Mouse (Mus musculus) MEL (cell line): Measurements from ENCODE around the gene Olfr371. TPM values are rescaled to one million over a fixed set of nuclear protein-coding genes. Genes with fewer than 3 reads are reported as not detected.

Experiments
- DNase-seq: peaks from one replicate; pipeline ENCODE4 v3.0.0; 2011; ENCODE audit warnings: low read depth, low spot score
- H3K27ac ChIP-seq: 2 replicates; pipeline ENCODE4 v1.5.1; 2012; ENCODE audit warnings: low read depth, mild to moderate bottlenecking, control low read depth, low read length, moderate library complexity; ENCODE audit not compliant: control insufficient read depth
- H3K27me3 ChIP-seq, 2 experiments: fragments of 150-350 bp in 1 of 2; sonication (generic) in 1 of 2; 2 replicates each; pipeline ENCODE4 v1.6.1; 2012; ENCODE audit warnings: low read length in 2 of 2, mild to moderate bottlenecking in 2 of 2, improper control_type of control experiment in 1 of 2, moderate library complexity in 1 of 2; ENCODE audit not compliant: insufficient read depth in 2 of 2, control insufficient read depth in 1 of 2
- H3K36me3 ChIP-seq, 2 experiments: 2 replicates each; pipeline ENCODE4 v1.6.1; 2012 to 2014; ENCODE audit warnings: low read length in 2 of 2, improper control_type of control experiment in 1 of 2, inconsistent platforms in 1 of 2, mild to moderate bottlenecking in 1 of 2; ENCODE audit not compliant: insufficient read depth in 2 of 2, control insufficient read depth in 1 of 2
- H3K4me1 ChIP-seq, 2 experiments: fragments of 150-350 bp in 1 of 2; sonication (generic) in 1 of 2; 2 replicates each; pipeline ENCODE4 v1.6.1; 2012; ENCODE audit warnings: low read length in 2 of 2, improper control_type of control experiment in 1 of 2, mild to moderate bottlenecking in 1 of 2; ENCODE audit not compliant: insufficient read depth in 2 of 2, control insufficient read depth in 1 of 2
- H3K4me3 ChIP-seq, 2 experiments: fragments of 150-350 bp in 1 of 2; sonication (generic) in 1 of 2; 2 replicates each; pipeline ENCODE4 v1.5.1; 2012; ENCODE audit warnings: low read depth in 2 of 2, low read length in 2 of 2, mild to moderate bottlenecking in 2 of 2, moderate library complexity in 2 of 2, control low read depth in 1 of 2, improper control_type of control experiment in 1 of 2; ENCODE audit not compliant: control insufficient read depth in 1 of 2, insufficient read depth in 1 of 2
- H3K79me2 ChIP-seq: 2 replicates; pipeline ENCODE4 v1.6.1; 2012; ENCODE audit warnings: mild to moderate bottlenecking, low read length, moderate library complexity; ENCODE audit not compliant: control insufficient read depth, poor library complexity, insufficient read depth
- H3K9ac ChIP-seq: 2 replicates; pipeline ENCODE4 v1.6.1; 2012; ENCODE audit warnings: low read depth, mild to moderate bottlenecking, control low read depth, low read length, moderate library complexity; ENCODE audit not compliant: control insufficient read depth, poor library complexity, severe bottlenecking
- H3K9me3 ChIP-seq: fragments of 150-350 bp; sonication (generic); replicated peaks from 2 replicates; pipeline ENCODE4 v1.6.1; 2012; ENCODE audit warnings: mild to moderate bottlenecking, low read length, improper control_type of control experiment, moderate library complexity; ENCODE audit not compliant: insufficient read depth
- BHLHE40 ChIP-seq: IDR thresholded peaks from 2 replicates; pipeline ENCODE4 v1.6.1; 2012; ENCODE audit warnings: low read depth, mild to moderate bottlenecking, inconsistent platforms, low read length, improper control_type of control experiment, borderline replicate concordance
- CHD1 ChIP-seq: IDR thresholded peaks from 2 replicates; pipeline ENCODE4 v1.6.1; 2012; ENCODE audit warnings: low read depth, mild to moderate bottlenecking, inconsistent platforms, low read length, improper control_type of control experiment
- CHD2 ChIP-seq: IDR thresholded peaks from 2 replicates; pipeline ENCODE4 v1.6.1; 2011; ENCODE audit warnings: low read length, improper control_type of control experiment
- CTCF ChIP-seq, 3 experiments: IDR thresholded peaks in 2 of 3; conservative IDR thresholded peaks in 1 of 3; 2 replicates each; pipeline ENCODE4 v1.5.1; 2011 to 2012; ENCODE audit warnings: low read length in 3 of 3, low read depth in 2 of 3, mild to moderate bottlenecking in 2 of 3, improper control_type of control experiment in 1 of 3, inconsistent platforms in 1 of 3, mixed read lengths in 1 of 3, moderate library complexity in 1 of 3; ENCODE audit not compliant: control insufficient read depth in 1 of 3, insufficient read depth in 1 of 3, poor library complexity in 1 of 3, severe bottlenecking in 1 of 3
- E2F4 ChIP-seq: IDR thresholded peaks from 2 replicates; pipeline ENCODE4 v1.6.1; 2011; ENCODE audit warnings: low read depth, low read length, improper control_type of control experiment, borderline replicate concordance
- ELF1 ChIP-seq: IDR thresholded peaks from 2 replicates; pipeline ENCODE4 v1.6.1; 2014; ENCODE audit warnings: low read depth, mild to moderate bottlenecking, inconsistent platforms, low read length, improper control_type of control experiment, moderate library complexity
- EP300 ChIP-seq, 2 experiments: IDR thresholded peaks; 2 replicates each; pipeline ENCODE4 v1.6.1; 2011; ENCODE audit warnings: improper control_type of control experiment in 2 of 2, low read length in 2 of 2, low read depth in 1 of 2, mild to moderate bottlenecking in 1 of 2
- ETS1 ChIP-seq: IDR thresholded peaks from 2 replicates; pipeline ENCODE4 v1.6.1; 2012; ENCODE audit warnings: low read depth, mild to moderate bottlenecking, inconsistent platforms, low read length, improper control_type of control experiment, moderate library complexity
- HCFC1 ChIP-seq: IDR thresholded peaks from 2 replicates; pipeline ENCODE4 v1.6.1; 2012; ENCODE audit warnings: low read depth, mild to moderate bottlenecking, inconsistent platforms, low read length, improper control_type of control experiment, moderate library complexity
- MXI1 ChIP-seq: IDR thresholded peaks from 2 replicates; pipeline ENCODE4 v1.6.1; 2011; ENCODE audit warnings: mild to moderate bottlenecking, low read depth, low read length, improper control_type of control experiment
- MYB ChIP-seq: IDR thresholded peaks from 2 replicates; pipeline ENCODE4 v1.6.1; 2011; ENCODE audit warnings: mild to moderate bottlenecking, low read depth, low read length, improper control_type of control experiment
- NELFE ChIP-seq: IDR thresholded peaks from 2 replicates; pipeline ENCODE4 v1.6.1; 2011; ENCODE audit warnings: low read depth, low read length, improper control_type of control experiment
- POLR2A ChIP-seq, 2 experiments: IDR thresholded peaks; 2 replicates each; pipeline ENCODE4 v1.6.1; 2011 to 2012; ENCODE audit warnings: low read length in 2 of 2, mild to moderate bottlenecking in 2 of 2, control low read depth in 1 of 2, improper control_type of control experiment in 1 of 2, low read depth in 1 of 2, moderate library complexity in 1 of 2; ENCODE audit not compliant: control insufficient read depth in 1 of 2, insufficient read depth in 1 of 2, poor library complexity in 1 of 2
- RAD21 ChIP-seq: IDR thresholded peaks from 2 replicates; pipeline ENCODE4 v1.6.1; 2011; ENCODE audit warnings: mild to moderate bottlenecking, low read depth, low read length, improper control_type of control experiment
- RCOR1 ChIP-seq: IDR thresholded peaks from 2 replicates; pipeline ENCODE4 v1.6.1; 2012; ENCODE audit warnings: low read depth, mild to moderate bottlenecking, inconsistent platforms, low read length, improper control_type of control experiment
- SIN3A ChIP-seq: IDR thresholded peaks from 2 replicates; pipeline ENCODE4 v1.6.1; 2012; ENCODE audit warnings: low read length, improper control_type of control experiment, inconsistent platforms
- SMC3 ChIP-seq: IDR thresholded peaks from 2 replicates; pipeline ENCODE4 v1.6.1; 2011; ENCODE audit warnings: low read depth, low read length, improper control_type of control experiment
- TAL1 ChIP-seq: IDR thresholded peaks from 2 replicates; pipeline ENCODE4 v1.6.1; 2012; ENCODE audit warnings: mild to moderate bottlenecking, inconsistent platforms, low read length, moderate library complexity, mixed read lengths
- TBP ChIP-seq: IDR thresholded peaks from 2 replicates; pipeline ENCODE4 v1.8.0; 2011; ENCODE audit warnings: low read depth, low read length, improper control_type of control experiment
- UBTF ChIP-seq: IDR thresholded peaks from 2 replicates; pipeline ENCODE4 v1.6.1; 2012; ENCODE audit warnings: low read depth, mild to moderate bottlenecking, inconsistent platforms, low read length, improper control_type of control experiment, moderate library complexity, borderline replicate concordance; ENCODE audit not compliant: insufficient read depth
- USF1 ChIP-seq: IDR thresholded peaks from 2 replicates; pipeline ENCODE4 v1.6.1; 2014; ENCODE audit warnings: low read depth, mild to moderate bottlenecking, inconsistent platforms, low read length, improper control_type of control experiment, moderate library complexity
- ZC3H11A ChIP-seq: IDR thresholded peaks from 2 replicates; pipeline ENCODE4 v1.6.1; 2012; ENCODE audit warnings: low read depth, mild to moderate bottlenecking, inconsistent platforms, low read length, improper control_type of control experiment
- ZMIZ1 ChIP-seq: IDR thresholded peaks from 2 replicates; pipeline ENCODE4 v1.6.1; 2012; ENCODE audit warnings: low read depth, mild to moderate bottlenecking, inconsistent platforms, low read length, improper control_type of control experiment, moderate library complexity
- polyA plus RNA-seq, 2 experiments: library from polyadenylated mRNA; stranded (reverse) in 1 of 2; unstranded in 1 of 2; fragments of >175 nt in 1 of 2; fragments of >200 nt in 1 of 2; gene quantifications; 2 replicates each; pipeline versions ENCODE4 v1.2.1 to v1.2.4; 2012; ENCODE audit warnings: low replicate concordance in 2 of 2, low read depth in 1 of 2; ENCODE audit not compliant: insufficient read length in 2 of 2, insufficient read depth in 1 of 2, missing spikeins in 1 of 2
- total RNA-seq: library from RNA; depleted of rRNA; stranded (reverse); fragments of 300-350 nt; gene quantifications from 2 replicates; pipeline ENCODE4 v1.2.3, GENCODE M21; 2012

Olfr371 gene
- total and polyA plus RNA-seq, 3 experiments: not detected

DNA sequence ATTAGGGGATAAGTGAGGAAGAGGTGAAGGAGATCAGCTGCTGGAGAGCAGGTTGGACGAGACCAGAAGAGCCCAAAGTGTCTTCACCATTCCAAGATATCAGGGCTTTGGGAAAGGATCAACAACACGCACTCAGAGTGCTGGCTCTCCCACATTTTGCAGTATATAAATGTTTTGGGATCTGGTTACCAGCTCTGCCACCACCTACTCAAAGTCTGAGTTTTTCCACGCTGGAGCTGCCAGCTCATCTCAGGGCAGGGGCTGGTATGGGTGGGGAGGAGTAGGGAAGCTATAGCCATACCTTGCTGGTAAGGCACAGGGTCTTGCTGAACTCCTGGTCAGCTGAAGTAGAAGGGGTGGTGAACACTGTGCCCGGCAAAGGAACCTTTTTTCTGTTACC lies 5.6 kb upstream of the Olfr371 start:
- no peak overlapping the region for H3K4me3 ChIP-seq
- no peaks in the 10 kb centered on the region for H3K9me3 ChIP-seq
- no peaks in the 10 kb centered on the region for H3K36me3 ChIP-seq
- H3K4me1 ChIP-seq: no peaks in the 10 kb centered on the region
- no peak overlapping the region for H3K27ac ChIP-seq
- no peak for DNase-seq
- H3K79me2 ChIP-seq: no peaks in the 10 kb centered on the region
- TF ChIP-seq ETS1 (no peak), CHD2 (no peak), MXI1 (no peak), USF1 (no peak), NELFE (no peak), E2F4 (no peak), EP300 (IDR thresholded peaks at IDR 0.05; ENCODE audit: low read depth in 1 of 2, low read length in 2 of 2) (no peak), CTCF (IDR thresholded peaks at IDR 0.05 in 2 of 3, conservative IDR thresholded peaks at IDR 0.05 in 1 of 3; ENCODE audit: control insufficient read depth in 1 of 3, insufficient read depth in 1 of 3, low read depth in 2 of 3, low read length in 3 of 3, poor library complexity in 1 of 3, severe bottlenecking in 1 of 3) (no peak), ZMIZ1 (no peak), RAD21 (no peak), RCOR1 (no peak), TAL1 (no peak)
- H3K9ac ChIP-seq: no peak overlapping the region
- no peaks in the 10 kb centered on the region; a peak in 1 of 4 replicates for H3K27me3 ChIP-seq

DNA sequence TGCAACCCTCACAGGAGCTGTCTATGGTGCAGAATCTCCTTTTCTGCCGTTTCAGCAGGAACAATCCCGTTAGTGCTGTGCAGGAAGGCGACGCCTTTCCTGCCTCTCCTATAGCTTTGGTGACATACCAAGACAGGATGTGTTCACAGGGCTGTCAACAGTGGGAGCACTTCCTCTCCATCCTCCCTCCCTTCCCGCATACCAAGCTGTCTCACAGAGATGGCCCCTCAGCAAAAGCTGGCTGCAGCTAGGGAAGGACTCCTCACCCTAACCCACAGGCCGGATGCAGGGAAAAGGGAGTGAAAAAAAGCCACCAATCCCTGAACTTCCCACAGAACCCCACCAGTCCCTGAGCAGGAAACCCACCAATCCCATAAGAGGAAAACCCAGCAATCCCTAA lies 4.8 kb upstream of the Olfr371 start:
- Histone ChIP-seq H3K9me3 (no peaks in the 10 kb centered on the region), H3K27ac (no peak overlapping the region), H3K4me1 (no peaks in the 10 kb centered on the region), H3K36me3 (no peaks in the 10 kb centered on the region), H3K27me3 (no peaks in the 10 kb centered on the region; a peak in 1 of 4 replicates), H3K79me2 (no peaks in the 10 kb centered on the region), H3K9ac (no peak overlapping the region), H3K4me3 (no peak overlapping the region)
- DNase-seq: peak; percentile 42
- TF ChIP-seq USF1 (no peak), ELF1 (no peak), TBP (no peak), UBTF (no peak), SMC3 (no peak), NELFE (no peak), CHD2 (no peak), ETS1 (no peak), CHD1 (no peak), BHLHE40 (no peak), HCFC1 (no peak), ZMIZ1 (no peak), MXI1 (no peak), POLR2A (IDR thresholded peaks at IDR 0.05; ENCODE audit: control insufficient read depth in 1 of 2, insufficient read depth in 1 of 2, low read depth in 1 of 2, low read length in 2 of 2, poor library complexity in 1 of 2) (no peak), ZC3H11A (no peak), MYB (no peak), SIN3A (no peak)
